Mouse (Mus musculus) brain, embryonic 14.5 days (tissue): ENCODE results near the gene Jag2. TPM values are rescaled to one million over a fixed set of nuclear protein-coding genes. Genes with fewer than 3 reads are reported as not detected.

Experiments used
- DNase-seq: peaks from one replicate; pipeline ENCODE4 v3.0.0-alpha.2; 2011; ENCODE audit warnings: low read depth
- CTCF ChIP-seq: fragments of 200-500 bp; IDR thresholded peaks from 2 replicates; pipeline ENCODE4 v1.5.1; 2012; ENCODE audit warnings: inconsistent platforms, mild to moderate bottlenecking, moderate library complexity, borderline replicate concordance; ENCODE audit not compliant: insufficient read depth, insufficient read length; ENCODE audit errors: extremely low read depth
- POLR2A ChIP-seq: fragments of 200-500 bp; IDR thresholded peaks from 2 replicates; pipeline ENCODE4 v1.6.1; 2012; ENCODE audit warnings: mild to moderate bottlenecking, inconsistent platforms, borderline replicate concordance; ENCODE audit not compliant: poor library complexity, insufficient read depth, insufficient read length, severe bottlenecking; ENCODE audit errors: extremely low read depth
- polyA plus RNA-seq: library from polyadenylated mRNA; depleted of rRNA; stranded (reverse); fragments of >200 nt; gene quantifications from 2 replicates; pipeline ENCODE4 v1.2.3, GENCODE M21; 2012; rRNA removed

Jag2 gene
- 46.1 and 74.7 TPM in 2 replicates for polyA plus RNA-seq

GRCm38 (mm10) chr12:112929562-112930352 lies at the start of gene Jag2:
Gene Jag2 (minus strand): TSS chr12:112929776.
- DNase-seq = peak; percentile 80
- TF ChIP-seq POLR2A (no peak), CTCF (peak; percentile 38; the same call in 1 of the 2 replicates)

GRCm38 (mm10) chr12:112977156-112977555 lies 47.6 kb upstream of the Jag2 start:
- DNase-seq = peak; percentile 46
- TF ChIP-seq POLR2A = no peak
- TF ChIP-seq CTCF = no peak

- DNase-seq = peak; percentile 94
- TF ChIP-seq CTCF (peak; percentile 57; the same call in 1 of the 2 replicates), POLR2A (peak; percentile 98)
Observed at GRCm38 (mm10) chr12:112976371-112977073, 46.9 kb upstream of the Jag2 start, which contains the start of gene Btbd6. Gene Btbd6 (plus strand): TSS chr12:112976482.

- no peak for DNase-seq
- TF ChIP-seq POLR2A = no peak
- TF ChIP-seq CTCF = no peak
Observed at GRCm38 (mm10) chr12:112974736-112975135, 45.2 kb upstream of the Jag2 start.

- TF ChIP-seq POLR2A = no peak
- DNase-seq = no peak
Observed at GRCm38 (mm10) chr12:112969616-112970015, 40.0 kb upstream of the Jag2 start.

- DNase-seq = no peak
- no peak for TF ChIP-seq CTCF
- TF ChIP-seq POLR2A = no peak
Observed at GRCm38 (mm10) chr12:112968943-112969342, 39.4 kb upstream of the Jag2 start.

GRCm38 (mm10) chr12:112965783-112966182 lies 36.2 kb upstream of the Jag2 start:
- no peak for TF ChIP-seq POLR2A
- no peak for DNase-seq

- TF ChIP-seq CTCF = no peak
- TF ChIP-seq POLR2A = no peak
- DNase-seq = no peak
Observed at GRCm38 (mm10) chr12:112961872-112962271, 32.3 kb upstream of the Jag2 start.

GRCm38 (mm10) chr12:112961428-112961827 lies 31.9 kb upstream of the Jag2 start:
- no peak for DNase-seq
- no peak for TF ChIP-seq CTCF
- TF ChIP-seq POLR2A = no peak

- no peak for DNase-seq
- TF ChIP-seq POLR2A (no peak), CTCF (no peak)
Observed at GRCm38 (mm10) chr12:112959421-112959820, 29.8 kb upstream of the Jag2 start.

GRCm38 (mm10) chr12:112958303-112958702 lies 28.7 kb upstream of the Jag2 start:
- TF ChIP-seq CTCF (peak; percentile 51; the same call in 1 of the 2 replicates), POLR2A (no peak)
- DNase-seq = no peak

- DNase-seq = peak; percentile 70
- TF ChIP-seq CTCF (peak; percentile 83), POLR2A (no peak)
Observed at GRCm38 (mm10) chr12:112955800-112956199, 26.2 kb upstream of the Jag2 start.

GRCm38 (mm10) chr12:112952926-112953565 lies 23.5 kb upstream of the Jag2 start:
- TF ChIP-seq CTCF (no peak), POLR2A (no peak)

More at GRCm38 (mm10) chr12:112952926-112953565, 23.5 kb upstream of the Jag2 start:
- DNase-seq = no peak
